Mouse (Mus musculus) mature B cell (primary cell): ENCODE results near the gene Prx.

Experiments used
- in situ Hi-C: fragments of 300-500 bp; cut with MboI; formaldehyde crosslinking; loops from 2 replicates; pipeline ENCODE4 v1.14.3; 2019

Gene Prx

DNA sequence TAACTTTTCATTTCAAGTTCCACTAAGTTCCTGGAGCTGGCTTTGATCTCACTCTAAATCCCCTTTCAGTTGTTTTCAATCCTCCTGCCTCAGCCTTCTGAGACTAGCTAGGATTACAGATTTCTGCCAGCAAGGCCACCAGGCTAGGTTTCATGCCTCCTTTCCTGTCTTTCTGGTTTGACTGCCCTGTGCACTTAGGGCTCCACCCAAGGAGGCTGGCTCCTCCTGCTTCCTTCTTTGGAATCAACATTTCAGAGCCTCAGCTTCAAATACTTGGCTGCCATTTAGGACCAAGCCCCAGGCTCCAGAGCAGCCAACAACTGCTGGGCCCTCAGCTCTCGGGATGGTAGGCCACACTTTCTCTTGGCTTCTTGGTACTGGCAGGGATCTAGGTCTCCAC, 21.5 kb downstream of the Prx start:
- in situ Hi-C loops, result loop anchor here (10.0 kb wide), 1 partner anchor 176 kb away; no protein-coding TSS in a partner anchor

DNA sequence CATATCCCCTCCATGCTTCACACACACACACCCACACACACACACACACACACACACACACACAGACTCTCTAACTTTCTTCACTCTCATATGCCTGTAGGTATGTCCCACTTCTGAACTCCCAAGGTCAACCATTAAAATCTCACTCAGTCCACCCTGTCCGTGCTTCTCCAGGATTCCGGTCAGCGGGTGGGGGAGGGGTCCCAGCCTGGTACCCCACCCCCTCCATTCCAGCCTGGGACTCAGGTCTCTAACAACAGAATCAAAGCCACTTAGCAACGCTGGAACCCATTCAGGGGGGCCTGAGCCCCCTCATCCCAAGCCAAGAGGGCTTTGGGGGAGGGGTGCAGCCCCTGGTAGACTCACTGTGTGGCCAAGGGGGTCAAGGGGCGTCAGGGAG, 23.8 kb downstream of the Prx start, which contains the start of gene Hipk4:
Gene Hipk4 (plus strand): TSS at position 301 of the 400 bp plus-strand sequence.
- in situ Hi-C loops, result loop anchor here (10.0 kb wide), 1 partner anchor 178 kb away; no protein-coding TSS in a partner anchor

DNA sequence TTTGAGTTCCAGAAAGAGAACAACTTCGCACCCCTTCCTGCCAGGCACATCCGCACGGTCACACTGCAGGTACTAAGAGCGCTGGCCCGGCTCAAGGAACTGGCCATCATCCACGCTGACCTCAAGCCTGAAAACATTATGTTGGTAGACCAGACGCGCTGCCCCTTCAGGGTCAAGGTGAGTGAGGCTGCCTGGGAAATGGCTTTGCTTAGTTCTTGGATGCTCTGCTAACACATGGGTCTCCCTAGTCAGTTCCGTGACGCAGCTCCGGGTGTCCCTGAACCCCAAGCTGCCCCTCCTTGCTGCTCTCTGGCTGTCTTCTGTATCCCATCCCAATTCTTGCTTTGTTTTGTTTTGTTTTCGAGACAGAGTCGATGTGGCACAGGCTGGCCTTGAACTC, 24.7 kb downstream of the Prx start:
- in situ Hi-C loops, result loop anchor here (10.0 kb wide), 1 partner anchor 179 kb away; no protein-coding TSS in a partner anchor

DNA sequence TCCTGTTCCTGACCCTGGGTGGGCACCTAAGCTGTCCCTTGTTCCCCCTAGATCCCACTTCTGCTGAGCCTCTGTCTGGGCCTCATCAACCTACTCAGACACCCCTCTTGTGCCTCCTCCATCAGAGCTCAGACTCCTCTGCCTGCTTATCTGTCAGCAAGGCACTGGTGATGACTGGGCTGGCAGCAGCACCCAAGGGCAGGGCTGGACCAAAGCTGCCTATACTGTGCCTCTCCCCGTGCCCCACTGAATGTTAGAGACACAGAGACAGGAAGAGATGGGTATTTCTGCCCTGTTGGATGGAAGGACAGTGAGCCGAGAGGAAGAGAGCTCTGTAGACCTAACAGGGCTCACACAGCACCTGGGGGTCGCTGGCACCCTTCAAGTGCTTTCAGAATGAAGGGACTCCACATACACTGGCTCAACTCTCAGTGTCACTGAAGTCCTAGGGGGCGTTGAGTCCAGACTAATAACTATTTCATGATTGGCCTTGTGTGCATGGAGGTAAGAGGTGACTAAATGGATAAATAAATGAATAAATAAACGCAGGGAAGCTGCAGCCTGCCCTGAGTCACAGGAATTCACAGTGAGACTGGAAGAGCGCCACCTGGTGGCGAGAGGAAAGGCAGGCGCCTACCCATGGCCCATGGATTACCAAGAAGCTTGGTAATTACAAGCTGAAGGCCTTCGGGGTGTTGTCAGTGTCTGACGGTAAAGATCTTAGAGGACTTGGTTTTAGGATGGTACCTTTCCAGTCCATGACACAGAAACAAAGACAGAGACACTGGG, 27.1 kb downstream of the Prx start:
- in situ Hi-C loops, result loop anchor here (10.0 kb wide), 1 partner anchor 181 kb away; no protein-coding TSS in a partner anchor

DNA sequence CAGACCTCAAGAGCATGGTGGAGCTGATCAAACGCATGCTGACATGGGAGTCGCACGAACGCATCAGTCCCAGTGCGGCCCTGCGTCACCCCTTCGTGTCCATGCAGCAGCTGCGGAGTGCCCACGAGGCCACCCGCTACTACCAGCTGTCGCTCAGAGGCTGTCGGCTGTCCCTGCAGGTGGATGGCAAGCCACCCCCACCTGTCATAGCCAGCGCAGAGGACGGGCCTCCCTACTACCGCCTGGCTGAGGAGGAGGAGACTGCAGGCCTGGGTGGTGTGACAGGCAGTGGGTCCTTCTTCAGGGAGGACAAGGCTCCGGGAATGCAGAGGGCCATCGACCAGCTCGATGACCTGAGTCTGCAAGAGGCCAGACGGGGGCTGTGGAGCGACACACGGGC, 29.9 kb downstream of the Prx start:
- in situ Hi-C loops, result loop anchor here (10.0 kb wide), 1 partner anchor 184 kb away; no protein-coding TSS in a partner anchor

DNA sequence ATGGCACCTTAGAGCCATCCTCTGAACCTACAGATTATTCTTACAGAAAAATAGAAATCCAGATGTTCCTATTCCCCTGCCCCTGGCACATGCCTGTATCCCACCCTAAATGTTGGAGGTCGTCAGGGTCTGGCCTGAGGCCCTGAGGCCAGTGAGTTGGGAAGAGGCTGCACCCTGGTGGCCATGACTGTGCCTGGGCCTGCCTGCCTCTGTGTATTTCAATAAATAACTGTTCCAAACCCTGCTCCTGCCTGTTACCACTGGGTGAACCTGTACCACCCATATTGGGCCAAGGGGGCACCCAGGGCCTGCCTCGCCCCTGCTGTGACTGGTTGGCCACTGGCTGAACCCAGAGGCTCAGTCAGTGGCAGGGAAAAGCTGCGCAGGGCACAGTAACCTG, 31.8 kb downstream of the Prx start:
- in situ Hi-C loops, result no loop called here

DNA sequence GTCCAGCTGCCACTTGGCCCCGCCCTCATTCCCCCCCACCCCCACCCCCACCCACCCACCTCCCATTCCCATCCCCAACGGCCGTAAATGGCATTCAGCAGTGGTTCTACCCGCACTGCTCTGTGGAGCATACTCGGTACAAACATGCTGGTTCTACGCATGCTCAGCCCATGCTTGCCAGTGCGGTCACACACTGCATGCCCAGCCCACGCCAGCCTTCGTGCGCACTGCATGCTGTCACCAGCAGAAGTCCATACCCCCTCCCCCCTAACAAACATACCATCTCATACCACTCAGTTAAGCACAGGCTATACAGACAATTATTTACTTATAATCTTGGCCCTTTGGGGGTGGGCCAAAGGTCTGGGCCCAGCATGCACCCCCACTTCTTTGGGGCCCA, 32.6 kb downstream of the Prx start:
- in situ Hi-C loops, result no loop called here

DNA sequence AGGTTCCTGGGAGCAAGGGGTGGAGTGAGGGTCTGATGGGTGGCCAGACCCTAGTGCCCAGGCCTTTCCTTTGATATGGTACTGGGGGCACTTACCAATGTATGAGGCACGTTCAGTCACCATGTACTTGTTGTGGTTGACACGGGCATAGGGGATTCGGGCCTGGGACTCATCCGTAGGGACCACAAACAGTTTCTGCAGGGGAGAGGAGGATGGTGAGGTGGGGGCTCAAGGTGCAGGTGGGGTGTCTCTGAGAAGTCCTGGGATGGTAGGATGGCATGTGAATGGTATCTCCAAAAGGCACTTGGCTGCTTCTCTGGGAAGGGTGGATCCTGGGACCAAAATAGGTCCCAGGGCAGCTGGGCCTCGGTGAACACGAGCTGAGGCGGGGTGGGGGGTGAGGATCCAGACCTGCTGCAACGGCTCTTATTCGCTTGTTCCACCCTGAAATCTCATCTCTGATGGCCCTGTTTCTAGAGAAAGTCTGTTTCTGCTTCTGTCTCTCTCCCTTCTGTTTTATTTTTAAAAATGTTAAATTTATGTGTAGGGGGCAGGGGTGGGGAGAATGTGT, 33.4 kb downstream of the Prx start:
- in situ Hi-C loops, result no loop called here

DNA sequence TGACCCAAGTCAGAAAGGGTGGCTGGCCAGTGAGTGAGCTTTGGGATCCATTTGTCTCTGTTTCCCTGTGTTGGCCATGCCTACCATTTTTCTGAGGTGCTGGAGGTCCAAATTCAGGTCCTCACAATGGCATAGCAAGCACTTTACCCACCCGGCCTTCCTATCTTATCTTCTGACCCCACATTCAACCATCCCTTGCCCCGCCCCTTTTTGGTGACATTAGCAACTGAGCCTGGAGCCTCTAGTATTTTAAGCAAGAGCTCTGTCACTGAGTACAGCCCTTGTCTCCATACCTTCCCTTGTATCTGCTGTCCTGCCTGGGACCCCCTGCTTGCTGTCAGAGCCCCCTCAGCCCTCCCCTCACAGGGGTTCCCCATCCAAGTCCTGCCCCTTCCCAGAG, 36.3 kb downstream of the Prx start:
- in situ Hi-C loops, result no loop called here

DNA sequence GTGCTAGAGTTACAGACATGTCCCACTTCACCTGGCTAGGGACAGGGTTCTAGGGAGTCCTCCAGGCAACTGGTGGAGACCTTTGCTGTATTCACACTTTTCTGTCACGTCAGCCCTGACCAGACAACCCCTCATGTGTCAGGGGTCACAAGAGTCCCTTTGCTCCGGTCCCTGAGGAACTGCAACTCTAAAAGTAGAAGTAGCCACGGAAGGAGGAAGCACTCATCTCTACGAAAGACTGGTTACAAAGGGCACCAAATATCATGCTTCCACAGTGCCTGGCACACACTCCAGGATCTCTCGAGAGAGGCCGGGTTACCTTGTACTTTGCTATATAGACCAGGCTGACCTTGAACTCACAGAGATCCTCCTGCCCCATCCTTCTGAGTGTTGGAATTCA, 37.5 kb downstream of the Prx start:
- in situ Hi-C loops, result no loop called here

DNA sequence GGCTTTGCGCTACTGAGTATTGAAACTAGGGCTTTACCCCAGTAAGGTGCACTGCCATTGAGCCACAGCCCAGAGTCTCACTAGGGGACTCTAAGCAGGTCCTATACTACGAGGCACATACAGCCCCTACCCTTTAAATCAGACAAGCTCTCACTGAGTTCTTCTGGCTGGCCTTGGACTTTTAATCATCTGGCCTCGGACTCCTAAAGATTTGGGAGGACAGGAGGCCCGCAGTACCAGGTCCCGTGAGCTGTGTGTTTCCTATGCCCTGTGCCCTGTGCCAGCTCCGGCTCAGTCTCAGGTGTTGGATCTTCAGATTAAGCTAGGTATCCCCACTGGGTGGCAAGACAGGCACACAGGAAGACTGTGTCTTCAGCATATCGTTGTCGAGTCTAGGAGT, 38.9 kb downstream of the Prx start:
- in situ Hi-C loops, result no loop called here

DNA sequence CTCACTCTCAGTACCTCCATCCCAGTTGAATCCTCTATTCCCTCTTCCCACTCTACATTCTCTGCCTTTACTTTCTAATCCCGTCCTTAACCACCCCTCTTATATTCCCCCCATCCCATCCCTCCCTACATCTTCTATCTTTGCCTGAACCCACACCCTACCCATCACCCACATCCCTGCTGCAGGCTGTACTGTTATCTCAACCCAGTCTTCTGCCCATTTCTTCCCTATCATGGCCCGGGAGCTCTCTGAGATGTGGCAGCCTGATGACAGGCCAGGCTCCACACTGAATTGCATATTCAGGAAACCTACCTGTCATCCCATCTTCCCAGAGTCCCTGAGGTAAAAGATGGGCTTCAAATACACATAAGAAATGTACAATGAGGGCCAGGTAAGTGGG, 39.7 kb downstream of the Prx start:
- in situ Hi-C loops, result no loop called here

DNA sequence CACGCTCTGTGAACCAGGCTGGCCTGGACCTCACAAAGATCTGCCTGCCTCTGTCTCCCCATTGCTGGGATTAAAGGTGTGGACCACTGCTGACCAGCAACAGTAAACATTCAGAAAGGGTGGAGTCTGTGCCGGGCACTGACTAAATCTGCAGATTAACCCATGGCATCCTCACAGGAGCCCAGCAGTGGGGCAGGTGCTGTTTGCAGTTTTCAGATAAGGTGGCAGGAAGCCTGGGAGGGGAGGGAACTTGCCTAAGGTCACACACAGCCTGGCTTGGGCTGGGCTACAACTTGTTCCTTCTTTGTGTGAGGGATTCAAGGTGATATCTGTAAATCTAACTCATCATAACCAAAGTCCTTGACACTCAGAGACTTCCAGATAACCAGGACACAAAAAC, 41.4 kb downstream of the Prx start:
- in situ Hi-C loops, result no loop called here

DNA sequence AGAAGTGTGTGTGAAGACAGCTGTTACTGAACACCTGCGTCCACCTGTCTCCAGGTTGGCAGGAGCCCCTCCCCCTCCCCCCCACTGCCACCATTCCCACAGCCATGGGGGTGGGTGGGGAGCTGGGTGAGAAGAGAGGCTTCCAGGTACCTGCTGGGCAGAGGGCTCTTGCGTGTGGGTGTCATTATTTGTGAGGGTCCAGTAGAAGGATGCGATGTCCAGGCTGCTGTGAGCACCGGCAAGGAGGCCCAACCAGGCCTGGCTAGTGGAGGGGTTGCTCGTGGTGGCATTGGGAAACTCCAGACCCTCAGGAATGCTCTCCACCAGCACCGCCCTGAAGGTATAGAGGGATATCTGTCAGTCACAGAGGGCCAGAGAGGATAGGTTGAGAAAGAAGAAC, 41.8 kb downstream of the Prx start:
- in situ Hi-C loops, result no loop called here

DNA sequence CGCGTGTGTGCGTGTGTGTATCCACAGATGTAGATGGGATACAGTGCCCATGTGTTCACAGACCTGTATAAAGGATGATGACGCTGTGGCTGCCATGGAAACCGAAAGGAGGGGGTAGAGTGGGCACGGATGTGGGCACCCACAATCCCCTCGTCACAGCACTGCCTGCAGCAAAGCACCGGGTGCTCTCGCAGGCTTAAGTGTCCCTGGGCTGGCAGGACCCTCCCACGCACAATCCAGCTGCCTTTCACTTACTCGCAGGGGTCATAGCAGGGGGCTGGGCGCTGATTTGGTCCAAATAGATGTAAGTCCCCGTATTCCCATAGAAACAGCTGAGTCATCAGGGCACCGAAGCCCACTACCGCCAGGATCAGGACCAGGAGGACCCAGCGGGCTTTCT, 42.3 kb downstream of the Prx start:
- in situ Hi-C loops, result no loop called here

DNA sequence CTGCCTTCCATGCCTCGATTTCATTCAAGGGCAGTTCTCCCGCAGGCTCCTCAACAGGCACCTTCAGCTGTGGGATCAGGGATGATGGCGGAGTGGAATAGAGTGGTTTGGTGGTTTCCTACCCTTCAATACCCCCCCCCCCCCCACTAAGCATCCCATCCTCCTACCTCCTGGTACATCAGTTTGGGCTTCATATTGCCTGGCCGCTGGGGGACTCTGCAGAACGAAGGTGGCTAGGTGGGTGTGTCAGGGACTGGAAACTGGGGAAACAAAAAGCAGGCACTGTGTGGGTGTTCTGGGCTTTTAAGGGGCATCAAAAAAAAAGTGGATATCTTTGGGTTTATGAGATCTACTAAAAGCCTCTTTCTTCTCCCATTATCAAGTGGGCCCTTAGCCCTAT, 42.8 kb downstream of the Prx start:
- in situ Hi-C loops, result no loop called here

DNA sequence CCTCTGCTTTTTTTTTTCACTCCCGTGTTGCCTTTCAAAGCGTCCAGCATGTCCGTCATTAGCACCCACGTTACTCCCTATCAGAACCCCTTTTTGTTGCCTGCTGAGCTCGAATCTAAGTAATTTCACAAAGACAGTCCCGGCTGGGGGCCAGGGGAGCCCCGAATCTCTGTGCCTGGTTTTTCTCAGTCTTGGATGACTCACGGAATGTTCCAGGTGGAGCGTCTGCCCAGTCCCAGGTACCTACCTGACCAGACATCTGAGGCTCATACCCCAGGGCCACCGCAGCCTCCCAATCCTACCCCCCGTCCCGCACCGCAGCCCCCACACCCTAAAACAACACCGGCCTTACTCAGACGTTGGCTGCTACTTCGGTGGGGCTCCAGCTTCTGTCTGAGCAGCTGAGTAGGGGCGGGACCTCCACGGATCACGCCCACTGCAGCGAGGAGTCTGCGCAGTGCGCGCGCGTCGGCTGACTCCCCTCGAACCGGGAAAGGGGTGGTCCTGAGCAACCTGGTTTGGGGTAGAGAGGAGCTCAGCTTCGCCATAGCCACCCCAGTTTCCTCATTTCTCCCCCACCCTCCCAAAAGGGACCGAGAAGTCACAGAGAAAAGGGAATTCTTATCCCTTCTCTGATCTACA, 43.4 kb downstream of the Prx start:
- in situ Hi-C loops, result no loop called here

DNA sequence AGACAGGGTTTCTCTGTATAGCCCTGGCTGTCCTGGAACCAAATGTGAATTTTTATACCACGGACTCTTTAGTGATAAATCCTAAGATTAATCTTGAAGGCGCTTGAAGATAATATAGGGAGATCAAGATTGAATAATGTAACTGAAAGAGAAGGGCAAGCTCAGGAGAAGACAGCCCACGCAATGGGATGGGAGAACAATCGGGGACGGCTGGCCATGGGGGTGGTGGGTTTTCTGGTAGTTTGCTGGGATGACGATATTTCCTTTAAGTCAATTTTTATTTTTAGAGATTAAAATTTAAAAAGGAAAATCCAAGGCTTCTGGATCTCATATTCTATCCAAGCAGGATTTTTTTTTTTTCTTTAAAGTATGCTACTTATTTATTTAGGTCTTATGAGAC, 43.9 kb downstream of the Prx start:
- in situ Hi-C loops, result no loop called here

DNA sequence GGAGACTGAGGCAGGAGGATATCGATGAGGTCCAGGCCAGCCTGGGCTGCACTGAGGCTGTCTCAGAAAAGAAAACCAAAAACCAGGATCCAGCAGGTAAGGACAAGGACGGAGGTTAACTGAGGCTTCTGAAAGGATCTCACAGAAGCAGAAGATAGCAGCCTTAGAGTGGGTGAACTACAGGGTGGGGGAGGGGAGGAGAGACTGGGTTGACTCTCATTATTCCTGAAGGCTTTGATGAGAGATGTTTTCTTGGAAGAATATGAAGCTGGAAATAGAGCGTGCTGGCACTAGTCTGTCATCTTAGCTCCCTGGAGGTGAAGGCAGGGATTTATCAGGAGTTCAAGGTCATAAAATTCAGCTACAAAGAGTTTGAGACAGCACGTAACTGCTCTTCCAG, 44.7 kb downstream of the Prx start:
- in situ Hi-C loops, result no loop called here

DNA sequence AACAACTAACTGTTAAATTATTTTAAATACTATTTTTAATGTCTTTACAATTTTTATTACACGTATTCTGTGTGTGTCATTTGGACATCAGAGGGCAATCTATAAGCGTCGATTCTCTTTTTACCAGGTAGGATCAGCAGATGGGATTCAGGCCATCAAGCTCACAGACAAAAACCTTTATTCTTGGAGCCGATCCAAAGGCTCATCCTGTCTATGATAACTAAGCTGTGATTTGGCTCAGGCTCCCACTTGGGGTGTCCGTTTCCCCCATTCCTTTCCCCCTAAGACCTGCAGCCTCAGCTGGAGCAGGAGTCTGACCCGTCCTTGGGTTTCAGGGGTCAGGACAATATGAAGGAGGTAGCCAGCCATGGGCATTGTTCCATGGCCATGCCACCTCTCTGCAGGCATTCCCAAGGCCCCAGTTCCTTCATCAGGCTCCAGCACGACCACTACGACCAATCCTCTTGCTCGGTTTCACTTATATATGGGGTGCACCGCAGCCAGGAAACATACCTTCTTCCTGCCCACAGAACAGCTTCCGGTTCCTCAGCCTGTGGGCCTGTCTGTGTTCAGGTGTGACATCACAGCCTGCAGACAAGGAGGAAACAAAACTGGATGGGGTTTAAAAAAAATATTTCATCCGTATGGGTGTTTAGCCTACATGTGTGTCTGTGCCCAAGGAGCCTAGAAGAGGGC, 45.7 kb downstream of the Prx start:
- in situ Hi-C loops, result no loop called here

DNA sequence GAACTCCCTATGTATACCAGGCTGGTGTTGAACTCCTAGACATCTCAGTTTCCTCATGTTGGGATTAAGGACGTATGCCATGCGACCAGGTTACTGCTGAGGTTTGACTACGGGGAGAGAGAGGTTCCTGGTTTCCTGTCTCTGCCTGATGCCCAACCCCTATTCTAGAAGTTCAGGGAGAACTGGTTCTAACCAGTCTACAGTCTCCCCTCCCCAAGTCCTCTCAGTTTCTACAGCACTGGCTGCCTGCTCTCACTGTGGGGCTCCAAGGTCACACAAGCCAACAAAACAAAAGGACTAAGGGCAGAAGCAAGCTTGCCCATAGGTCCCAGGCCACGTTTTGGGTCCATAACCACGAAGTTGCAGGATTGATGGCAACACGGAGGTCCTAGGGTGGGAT, 50.5 kb downstream of the Prx start:
- in situ Hi-C loops, result no loop called here

DNA sequence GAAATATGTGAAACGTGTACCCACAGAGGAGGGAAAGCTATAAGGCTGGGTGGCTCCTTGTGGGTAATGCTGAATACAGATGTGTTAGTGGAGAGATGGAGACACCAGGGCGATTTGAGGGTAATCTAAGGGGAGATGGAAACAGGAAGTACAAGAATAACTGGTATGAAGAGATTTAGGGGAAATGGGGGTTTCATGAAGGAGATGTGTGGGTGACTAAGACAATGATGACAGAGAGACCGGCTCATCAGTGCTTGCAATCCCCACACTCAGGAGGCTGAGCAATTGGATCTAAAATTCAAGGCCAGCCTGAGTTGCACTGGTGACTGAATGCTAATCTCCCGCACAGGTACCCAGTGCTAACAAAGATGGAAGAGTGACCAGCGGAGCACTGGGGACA, 52.9 kb downstream of the Prx start:
- in situ Hi-C loops, result no loop called here
